Mouse (Mus musculus) adipose tissue, adult 10 weeks (tissue): Measurements from ENCODE around the gene Fam120c. TPM values are rescaled to one million over a fixed set of nuclear protein-coding genes. Genes with fewer than 3 reads are reported as not detected.

Experiments used
- polyA plus RNA-seq: library from polyadenylated mRNA; stranded (reverse); fragments of 350-450 nt; fragmentation: Illumina TruSeq; extraction: RNeasy Lipid Tissue Mini Kit (QIAGEN cat#74804); gene quantifications from one replicate; pipeline ENCODE4 v1.2.3, GENCODE M21; 2014; ENCODE audit warnings: low read depth, low replicate concordance

The Fam120c gene
- polyA plus RNA-seq = 8.1 TPM

GRCm38 (mm10) chrX:151343761-151344500 lies at the start of gene Fam120c:
Gene Fam120c, plus strand, starts transcription at chrX:151344175.

GRCm38 (mm10) chrX:151520458-151521322 lies 176.7 kb downstream of the Fam120c start, which contains the start of gene Phf8:
Gene Phf8, plus strand, starts transcription at chrX:151520672.

Other genes starting within 250 kb of the Fam120c start
- gene Tsr2, start 247.6 kb upstream of the Fam120c start, polyA plus RNA-seq = 24.8 TPM
- gene Wnk3, start 146.1 kb upstream of the Fam120c start, polyA plus RNA-seq = 0.40 TPM
- 52.9 TPM for gene Phf8, start 176.5 kb downstream of the Fam120c start, polyA plus RNA-seq